Mouse (Mus musculus): ENCODE measurements around the gene Krtap3-2. TPM values are rescaled to one million over a fixed set of nuclear protein-coding genes. Genes with fewer than 3 reads are reported as not detected.

The Krtap3-2 gene
- total and polyA plus RNA-seq, 3 experiments: 0.16 TPM; not detected in 2

DNA sequence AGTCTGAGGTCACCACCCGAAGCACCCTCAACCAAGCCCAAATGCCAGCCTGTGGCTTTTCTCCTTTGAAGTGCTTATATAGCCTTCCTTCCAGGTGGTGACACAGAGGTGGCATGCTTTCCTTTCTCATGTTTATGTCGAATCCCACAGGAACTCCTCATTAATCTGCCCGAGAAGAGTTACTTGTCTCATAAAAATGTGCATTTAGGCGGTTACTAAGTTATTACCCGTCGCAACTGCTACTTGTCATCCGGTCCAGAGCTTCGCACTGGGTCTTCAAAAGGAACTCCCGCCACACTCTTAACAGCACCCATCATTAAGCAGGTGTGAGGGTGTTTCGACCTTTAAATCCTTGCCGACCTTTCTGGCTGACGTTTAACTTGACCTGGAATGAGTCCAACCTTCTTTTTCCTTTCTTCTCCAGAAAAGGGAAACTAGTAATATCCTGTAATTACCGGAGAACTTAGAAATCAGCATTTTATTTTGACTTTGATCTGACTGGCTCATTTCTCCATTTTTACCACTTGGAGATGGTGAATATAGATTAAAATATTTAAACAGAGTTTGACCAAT is 35.3 kb downstream of the Krtap3-2 start, which contains the start of gene Krt39:
Gene Krt39 (minus strand): TSS at position 51 of the 573 bp plus-strand sequence.
- no peak for ATAC-seq (ENCODE audit: extremely low read depth, insufficient number of reproducible peaks, low FRiP score, poor library complexity, severe bottlenecking)
- no peak for DNase-seq (ENCODE audit: low spot score)
- H3K4me1 ChIP-seq (ENCODE audit: insufficient read depth, low read depth, low read length): no peaks in the 10 kb centered on the region
- no peaks in the 10 kb centered on the region for H3K27me3 ChIP-seq (ENCODE audit: insufficient read depth, low read length)
- peaks cover 11% of the 10 kb centered on the region for H3K9me3 ChIP-seq (replicated peaks)
- no peaks in the 10 kb centered on the region for H3K36me3 ChIP-seq (replicated peaks)
- no peak for TF ChIP-seq TAL1 (conservative IDR thresholded peaks at IDR 0.05; ENCODE audit: low read depth, low read length)
- TF ChIP-seq GATA2 (IDR thresholded peaks at IDR 0.05; ENCODE audit: borderline replicate concordance, low read depth, low read length): no peak
- TF ChIP-seq POLR2AphosphoS5 (IDR thresholded peaks at IDR 0.05; ENCODE audit: insufficient replicate concordance, low read depth, low read length): no peak
- no peak for TF ChIP-seq GATA1 (IDR thresholded peaks at IDR 0.05; ENCODE audit: borderline replicate concordance, low read length)
- no peak for TF ChIP-seq CTCF (IDR thresholded peaks at IDR 0.05; ENCODE audit: low read depth, low read length)
- H3K4me3 ChIP-seq (ENCODE audit: low read depth, low read length): no peak within 1 kb of the TSS

DNA sequence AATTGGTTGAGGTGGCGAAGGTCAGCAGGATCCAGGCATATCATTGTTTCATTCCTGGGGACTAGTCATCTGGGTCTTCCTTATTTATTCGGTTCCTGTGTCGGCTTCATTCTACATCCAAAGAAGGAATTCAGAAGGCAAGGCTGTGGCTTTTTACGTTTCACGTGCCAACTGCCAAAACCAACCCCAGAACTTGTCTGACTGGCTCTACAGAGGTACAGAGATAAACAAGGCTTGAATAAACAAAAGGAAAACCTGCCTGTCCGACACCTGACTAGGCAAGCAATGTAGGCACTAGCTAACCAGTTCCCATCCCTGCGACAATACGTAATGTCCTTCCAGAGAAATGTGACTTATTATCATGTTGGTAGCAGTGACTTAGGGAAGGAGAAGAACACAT is 42.6 kb downstream of the Krtap3-2 start:
- Histone ChIP-seq H3K27me3 (ENCODE audit: insufficient read depth, low read length) (no peaks in the 10 kb centered on the region), H3K4me3 (ENCODE audit: low read depth, low read length) (no peak overlapping the region), H3K36me3 (replicated peaks) (no peaks in the 10 kb centered on the region), H3K9me3 (replicated peaks) (peaks cover 7% of the 10 kb centered on the region), H3K4me1 (ENCODE audit: insufficient read depth, low read depth, low read length) (no peaks in the 10 kb centered on the region)
- DNase-seq (ENCODE audit: low spot score) (no peak), ATAC-seq (ENCODE audit: extremely low read depth, insufficient number of reproducible peaks, low FRiP score, poor library complexity, severe bottlenecking) (no peak)
- no peak for TF ChIP-seq CTCF (IDR thresholded peaks at IDR 0.05; ENCODE audit: low read depth, low read length)
- TF ChIP-seq POLR2AphosphoS5 (IDR thresholded peaks at IDR 0.05; ENCODE audit: insufficient replicate concordance, low read depth, low read length): no peak
- no peak for TF ChIP-seq TAL1 (conservative IDR thresholded peaks at IDR 0.05; ENCODE audit: low read depth, low read length)
- no peak for TF ChIP-seq GATA2 (IDR thresholded peaks at IDR 0.05; ENCODE audit: borderline replicate concordance, low read depth, low read length)
- TF ChIP-seq GATA1 (IDR thresholded peaks at IDR 0.05; ENCODE audit: borderline replicate concordance, low read length): no peak

Other genes starting within 250 kb of the Krtap3-2 start
Only the 20 nearest of the 35 such genes appear.
- not detected in 2 replicates for gene Krt23, start 63.7 kb downstream of the Krtap3-2 start, total RNA-seq (2014; fragmentation: Nextera tagmentation)
- gene Krt23, start 63.7 kb downstream of the Krtap3-2 start, total RNA-seq (2017): not detected in 2 replicates
- not detected in 2 replicates for gene Krt23, start 63.7 kb downstream of the Krtap3-2 start, polyA plus RNA-seq (2012)
- gene Krt39, start 35.5 kb downstream of the Krtap3-2 start, total RNA-seq (2014; fragmentation: Nextera tagmentation): not detected in 2 replicates
- 0.05 TPM in 1 of 2 replicates, not detected in the other for gene Krt39, start 35.5 kb downstream of the Krtap3-2 start, total RNA-seq (2017)
- gene Krt39, start 35.5 kb downstream of the Krtap3-2 start, polyA plus RNA-seq (2012): not detected in 2 replicates
- not detected in 2 replicates for gene Krt40, start 13.7 kb downstream of the Krtap3-2 start, total RNA-seq (2014; fragmentation: Nextera tagmentation)
- 0.16 TPM in 1 of 2 replicates, not detected in the other for gene Krt40, start 13.7 kb downstream of the Krtap3-2 start, total RNA-seq (2017)
- gene Krt40, start 13.7 kb downstream of the Krtap3-2 start, polyA plus RNA-seq (2012): not detected in 2 replicates
- not detected in 2 replicates for gene Krtap3-3, start 6.0 kb downstream of the Krtap3-2 start, total RNA-seq (2014; fragmentation: Nextera tagmentation)
- gene Krtap3-3, start 6.0 kb downstream of the Krtap3-2 start, total RNA-seq (2017): not detected in 2 replicates
- not detected in 2 replicates for gene Krtap3-3, start 6.0 kb downstream of the Krtap3-2 start, polyA plus RNA-seq (2012)
- gene Gm11939, start 2.6 kb upstream of the Krtap3-2 start, total RNA-seq (2014; fragmentation: Nextera tagmentation): not detected in 2 replicates
- not detected in 2 replicates for gene Gm11939, start 2.6 kb upstream of the Krtap3-2 start, total RNA-seq (2017)
- gene Gm11939, start 2.6 kb upstream of the Krtap3-2 start, polyA plus RNA-seq (2012): not detected in 2 replicates
- gene Krtap3-1, start 9.8 kb upstream of the Krtap3-2 start, total RNA-seq (2014; fragmentation: Nextera tagmentation): not detected in 2 replicates
- not detected in 2 replicates for gene Krtap3-1, start 9.8 kb upstream of the Krtap3-2 start, total RNA-seq (2017)
- not detected in 2 replicates for gene Krtap3-1, start 9.8 kb upstream of the Krtap3-2 start, polyA plus RNA-seq (2012)
- not detected in 2 replicates for gene Krtap1-5, start 24.2 kb upstream of the Krtap3-2 start, total RNA-seq (2014; fragmentation: Nextera tagmentation)
- gene Krtap1-5, start 24.2 kb upstream of the Krtap3-2 start, total RNA-seq (2017): 0.11 and 0.12 TPM in 2 replicates
- gene Krtap1-5, start 24.2 kb upstream of the Krtap3-2 start, polyA plus RNA-seq (2012): not detected in 2 replicates
- gene Krtap1-4, start 26.8 kb upstream of the Krtap3-2 start, total RNA-seq (2014; fragmentation: Nextera tagmentation): not detected in 2 replicates
- 0.41 TPM in 1 of 2 replicates, not detected in the other for gene Krtap1-4, start 26.8 kb upstream of the Krtap3-2 start, total RNA-seq (2017)
- gene Krtap1-4, start 26.8 kb upstream of the Krtap3-2 start, polyA plus RNA-seq (2012): not detected in 2 replicates
- gene Krtap1-3, start 34.5 kb upstream of the Krtap3-2 start, total RNA-seq (2014; fragmentation: Nextera tagmentation): not detected in 2 replicates
- gene Krtap1-3, start 34.5 kb upstream of the Krtap3-2 start, total RNA-seq (2017): not detected in 2 replicates
- gene Krtap1-3, start 34.5 kb upstream of the Krtap3-2 start, polyA plus RNA-seq (2012): not detected in 2 replicates
- gene Krtap9-3, start 41.3 kb upstream of the Krtap3-2 start, total RNA-seq (2014; fragmentation: Nextera tagmentation): not detected in 2 replicates
- gene Krtap9-3, start 41.3 kb upstream of the Krtap3-2 start, total RNA-seq (2017): 0.49 TPM in 1 of 2 replicates, not detected in the other
- gene Krtap9-3, start 41.3 kb upstream of the Krtap3-2 start, polyA plus RNA-seq (2012): not detected in 2 replicates
- gene Gm11938, start 46.5 kb upstream of the Krtap3-2 start, total RNA-seq (2014; fragmentation: Nextera tagmentation): not detected in 2 replicates
- gene Gm11938, start 46.5 kb upstream of the Krtap3-2 start, total RNA-seq (2017): not detected in 2 replicates
- not detected in 2 replicates for gene Gm11938, start 46.5 kb upstream of the Krtap3-2 start, polyA plus RNA-seq (2012)
- not detected in 2 replicates for gene Gm11937, start 53.3 kb upstream of the Krtap3-2 start, total RNA-seq (2014; fragmentation: Nextera tagmentation)
- not detected in 2 replicates for gene Gm11937, start 53.3 kb upstream of the Krtap3-2 start, total RNA-seq (2017)
- gene Gm11937, start 53.3 kb upstream of the Krtap3-2 start, polyA plus RNA-seq (2012): not detected in 2 replicates
- gene Krtap2-4, start 58.0 kb upstream of the Krtap3-2 start, total RNA-seq (2014; fragmentation: Nextera tagmentation): not detected in 2 replicates
- not detected in 2 replicates for gene Krtap2-4, start 58.0 kb upstream of the Krtap3-2 start, total RNA-seq (2017)
- gene Krtap2-4, start 58.0 kb upstream of the Krtap3-2 start, polyA plus RNA-seq (2012): not detected in 2 replicates
- gene Gm11562, start 63.6 kb upstream of the Krtap3-2 start, total RNA-seq (2014; fragmentation: Nextera tagmentation): not detected in 2 replicates
- gene Gm11562, start 63.6 kb upstream of the Krtap3-2 start, total RNA-seq (2017): not detected in 2 replicates
- gene Gm11562, start 63.6 kb upstream of the Krtap3-2 start, polyA plus RNA-seq (2012): not detected in 2 replicates
- not detected in 2 replicates for gene Krtap4-1, start 71.4 kb upstream of the Krtap3-2 start, total RNA-seq (2014; fragmentation: Nextera tagmentation)
- gene Krtap4-1, start 71.4 kb upstream of the Krtap3-2 start, total RNA-seq (2017): not detected in 2 replicates
- not detected in 2 replicates for gene Krtap4-1, start 71.4 kb upstream of the Krtap3-2 start, polyA plus RNA-seq (2012)
- gene Krtap4-2, start 78.2 kb upstream of the Krtap3-2 start, total RNA-seq (2014; fragmentation: Nextera tagmentation): not detected in 2 replicates
- gene Krtap4-2, start 78.2 kb upstream of the Krtap3-2 start, total RNA-seq (2017): not detected in 2 replicates
- not detected in 2 replicates for gene Krtap4-2, start 78.2 kb upstream of the Krtap3-2 start, polyA plus RNA-seq (2012)
- not detected in 2 replicates for gene Krtap4-7, start 87.2 kb upstream of the Krtap3-2 start, total RNA-seq (2014; fragmentation: Nextera tagmentation)
- gene Krtap4-7, start 87.2 kb upstream of the Krtap3-2 start, total RNA-seq (2017): 0.33 and 0.46 TPM in 2 replicates
- gene Krtap4-7, start 87.2 kb upstream of the Krtap3-2 start, polyA plus RNA-seq (2012): not detected in 2 replicates
- gene Gm11555, start 93.4 kb upstream of the Krtap3-2 start, total RNA-seq (2014; fragmentation: Nextera tagmentation): not detected in 2 replicates
- not detected in 2 replicates for gene Gm11555, start 93.4 kb upstream of the Krtap3-2 start, total RNA-seq (2017)
- not detected in 2 replicates for gene Gm11555, start 93.4 kb upstream of the Krtap3-2 start, polyA plus RNA-seq (2012)
- not detected in 2 replicates for gene Gm11563, start 102.1 kb upstream of the Krtap3-2 start, total RNA-seq (2014; fragmentation: Nextera tagmentation)
- gene Gm11563, start 102.1 kb upstream of the Krtap3-2 start, total RNA-seq (2017): not detected in 2 replicates
- gene Gm11563, start 102.1 kb upstream of the Krtap3-2 start, polyA plus RNA-seq (2012): not detected in 2 replicates
- gene Krtap4-6, start 109.1 kb upstream of the Krtap3-2 start, total RNA-seq (2014; fragmentation: Nextera tagmentation): not detected in 2 replicates
- gene Krtap4-6, start 109.1 kb upstream of the Krtap3-2 start, total RNA-seq (2017): 0.12 TPM in 1 of 2 replicates, not detected in the other
- gene Krtap4-6, start 109.1 kb upstream of the Krtap3-2 start, polyA plus RNA-seq (2012): not detected in 2 replicates

Measured in G1E (cell line).